Mouse (Mus musculus): ENCODE results near the gene Glud1. TPM values are rescaled to one million over a fixed set of nuclear protein-coding genes. Genes with fewer than 3 reads are reported as not detected.
A peak's percentile ranks its signal among the peaks of the same experiment; 100 is the strongest.

Glud1 gene
- polyA plus RNA-seq (2015; fragmentation: Nextera tagmentation; extraction: Ambion mirVana) = 66.4 and 68.7 TPM in 2 replicates

DNA sequence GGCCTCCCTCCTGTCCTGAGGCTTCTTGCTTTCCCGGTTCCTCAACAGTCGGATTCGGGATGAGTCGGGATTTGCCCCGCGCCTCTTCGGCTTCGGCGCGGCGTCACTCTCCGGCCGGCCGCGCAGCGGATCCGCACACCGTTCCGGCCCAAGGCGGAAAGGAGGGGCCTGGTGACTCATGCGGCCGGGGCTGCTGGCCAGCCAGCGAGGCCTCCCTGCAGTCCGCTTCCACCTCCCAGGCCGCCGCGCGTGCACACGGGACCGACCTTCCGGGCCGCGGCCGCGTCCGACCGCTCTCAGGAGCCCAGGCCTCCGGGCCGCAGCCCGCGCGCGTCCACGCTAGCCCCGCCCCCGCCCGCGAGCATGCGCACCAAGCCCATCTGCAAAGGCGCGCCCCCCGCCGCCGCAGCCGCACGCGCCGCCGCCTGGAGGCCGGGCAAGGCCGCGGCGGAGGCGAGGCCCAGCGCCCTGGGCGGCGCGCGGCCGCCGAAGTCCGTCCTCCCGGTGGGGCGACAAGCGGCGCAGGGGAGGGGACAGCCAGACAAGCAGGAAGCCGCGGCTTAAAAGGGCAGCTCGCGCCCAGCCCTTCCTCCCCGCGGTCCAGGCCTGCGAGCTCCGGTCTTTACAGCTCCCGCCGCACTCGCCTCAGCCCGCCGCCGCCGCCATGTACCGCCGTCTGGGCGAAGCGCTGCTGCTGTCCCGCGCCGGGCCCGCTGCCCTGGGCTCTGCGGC is at the start of gene Glud1, which contains the start of gene Shld2:
Gene Glud1 (plus strand): TSS at position 494 of the 732 bp plus-strand sequence.
Gene Shld2 (minus strand): TSS at position 260 of the 732 bp plus-strand sequence.
- Histone ChIP-seq H3K9ac (peak within 1 kb of the TSS; percentile 89), H3K9me3 (no peaks in the 10 kb centered on the region), H3K4me2 (peak within 1 kb of the TSS; percentile 70), H3K27ac (peak within 1 kb of the TSS; percentile 95), H3K36me3 (no peaks in the 10 kb centered on the region), H3K27me3 (no peaks in the 10 kb centered on the region), H3K4me3 (peak within 1 kb of the TSS; percentile 87), H3K4me1 (peaks cover 29% of the 10 kb centered on the region)
- under 1% methylated on average over 84 of the region's 100 CpGs for WGBS
- ATAC-seq (ENCODE audit: borderline replicate concordance, extremely low read depth, low FRiP score, low TSS enrichment) = peak; percentile 98

DNA sequence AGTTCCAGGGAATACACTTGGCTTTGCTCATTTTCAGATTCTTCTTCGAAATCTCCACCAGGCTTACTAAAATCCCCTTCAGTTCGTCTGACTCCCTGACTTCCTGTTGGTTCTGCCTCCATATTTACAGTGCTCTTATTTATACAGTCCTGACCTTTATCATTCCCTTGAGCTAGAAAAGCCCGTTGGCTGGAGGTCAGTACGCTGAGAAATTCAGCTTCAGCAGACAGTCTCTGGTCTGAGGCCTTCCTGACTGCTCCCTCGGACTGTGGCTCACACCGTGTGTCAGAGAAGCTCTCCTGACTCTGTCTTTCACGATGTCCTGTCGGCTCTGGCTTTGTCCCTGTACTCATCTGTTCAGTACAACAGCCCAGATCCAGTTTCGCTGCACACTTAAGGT is 42.5 kb upstream of the Glud1 start:
- Histone ChIP-seq H3K9ac (no peak overlapping the region), H3K4me3 (no peak overlapping the region), H3K4me1 (no peaks in the 10 kb centered on the region), H3K36me3 (no peaks in the 10 kb centered on the region), H3K4me2 (no peak overlapping the region), H3K27ac (no peak overlapping the region), H3K27me3 (no peaks in the 10 kb centered on the region), H3K9me3 (no peaks in the 10 kb centered on the region)
- ATAC-seq (ENCODE audit: borderline replicate concordance, extremely low read depth, low FRiP score, low TSS enrichment) = no peak
- WGBS = 44% methylated on average over 9 of the region's 9 CpGs

DNA sequence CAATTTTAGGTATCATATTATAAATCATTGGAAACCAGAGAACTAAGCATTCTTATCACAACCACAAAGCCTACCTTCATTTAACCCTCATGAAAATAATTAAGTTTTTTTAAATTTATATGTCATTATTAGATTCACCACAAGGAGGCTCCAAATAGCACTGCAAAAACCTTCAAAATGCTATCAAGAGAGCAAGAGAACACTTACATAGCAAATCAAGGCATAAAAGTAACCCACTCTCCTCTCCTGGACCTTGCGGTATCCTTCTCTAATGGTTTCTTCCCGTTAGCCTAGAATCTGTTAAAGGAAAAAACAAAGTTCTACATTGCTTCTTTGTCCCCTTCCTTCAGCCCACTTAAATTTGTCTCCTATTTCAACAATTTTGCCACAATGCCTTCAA is 37.2 kb upstream of the Glud1 start:
- Histone ChIP-seq H3K36me3 (no peaks in the 10 kb centered on the region), H3K27me3 (no peaks in the 10 kb centered on the region), H3K4me1 (no peaks in the 10 kb centered on the region), H3K4me3 (no peak overlapping the region), H3K9me3 (no peaks in the 10 kb centered on the region), H3K9ac (no peak overlapping the region), H3K27ac (no peak overlapping the region), H3K4me2 (no peak overlapping the region)
- ATAC-seq (ENCODE audit: borderline replicate concordance, extremely low read depth, low FRiP score, low TSS enrichment) = no peak
- WGBS = 37% methylated on average over 2 of the region's 2 CpGs

DNA sequence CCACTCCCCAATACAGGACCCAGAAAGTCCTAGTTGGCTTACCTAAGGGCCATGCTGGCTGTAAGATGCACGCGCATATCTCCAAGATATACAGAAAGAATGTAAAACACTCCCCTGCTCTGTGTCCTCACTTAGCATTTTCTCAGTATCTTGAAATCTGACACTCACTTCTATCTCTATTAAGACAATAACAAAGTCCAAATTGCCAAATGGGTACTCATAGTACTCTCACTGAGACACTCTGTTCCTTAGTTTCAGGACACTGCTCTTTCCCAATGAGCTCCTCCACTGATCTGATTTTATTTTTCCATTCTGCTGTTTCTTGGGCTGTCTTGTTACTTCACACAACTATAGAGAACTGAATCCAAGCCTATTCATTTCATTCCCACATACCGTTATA is 36.4 kb upstream of the Glud1 start:
- WGBS = 91% methylated on average over 3 of the region's 3 CpGs
- H3K36me3 ChIP-seq = no peaks in the 10 kb centered on the region
- H3K9me3 ChIP-seq = no peaks in the 10 kb centered on the region
- H3K27ac ChIP-seq = no peak overlapping the region
- H3K4me3 ChIP-seq = no peak overlapping the region
- H3K4me1 ChIP-seq = no peaks in the 10 kb centered on the region
- no peak overlapping the region for H3K9ac ChIP-seq
- no peak for ATAC-seq (ENCODE audit: borderline replicate concordance, extremely low read depth, low FRiP score, low TSS enrichment)
- no peak overlapping the region for H3K4me2 ChIP-seq
- no peaks in the 10 kb centered on the region for H3K27me3 ChIP-seq

DNA sequence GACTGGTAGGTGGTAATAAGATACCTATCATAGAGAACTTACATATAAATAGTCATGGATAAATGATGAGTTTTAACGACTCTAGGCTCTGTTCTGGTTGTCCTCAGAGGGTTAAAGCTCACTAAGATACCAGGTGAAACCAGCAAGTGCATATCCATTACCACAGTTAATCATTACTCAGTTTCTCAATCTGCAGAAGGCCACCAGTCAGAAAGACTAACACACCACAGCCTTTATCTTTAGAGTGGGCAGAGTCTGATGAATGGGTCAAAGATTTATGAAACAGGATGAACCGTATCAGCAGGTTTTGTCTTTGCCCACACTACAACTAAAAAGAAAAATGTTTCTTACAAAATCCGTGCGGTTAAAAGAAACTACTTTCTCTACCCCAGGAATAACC is 35.3 kb upstream of the Glud1 start:
- Histone ChIP-seq H3K4me1 (no peaks in the 10 kb centered on the region), H3K9ac (no peak overlapping the region), H3K4me2 (no peak overlapping the region), H3K4me3 (no peak overlapping the region), H3K9me3 (no peaks in the 10 kb centered on the region), H3K36me3 (no peaks in the 10 kb centered on the region), H3K27ac (no peak overlapping the region), H3K27me3 (no peaks in the 10 kb centered on the region)
- WGBS = 69% methylated on average over 4 of the region's 4 CpGs
- no peak for ATAC-seq (ENCODE audit: borderline replicate concordance, extremely low read depth, low FRiP score, low TSS enrichment)

DNA sequence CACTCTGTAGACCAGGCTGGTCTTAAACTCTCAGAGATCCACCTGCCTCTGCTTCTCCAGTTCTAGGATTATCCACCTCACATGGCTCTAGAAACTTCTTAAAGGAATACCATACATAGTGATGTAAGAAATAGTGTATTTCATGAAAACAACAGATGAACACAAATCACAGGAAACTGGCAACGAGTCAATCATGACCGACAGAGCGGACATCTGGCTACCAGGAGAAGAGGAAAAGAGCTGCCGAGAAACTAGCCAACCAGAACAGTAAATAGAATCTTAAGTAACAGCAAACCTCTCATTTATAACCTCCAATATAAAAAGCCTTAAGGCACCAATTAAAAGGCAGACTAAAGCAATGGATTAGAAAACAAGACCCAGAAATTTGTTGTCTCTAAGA is 30.8 kb upstream of the Glud1 start:
- no peak overlapping the region for H3K4me3 ChIP-seq
- no peaks in the 10 kb centered on the region for H3K27me3 ChIP-seq
- H3K4me2 ChIP-seq = no peak overlapping the region
- no peaks in the 10 kb centered on the region for H3K9me3 ChIP-seq
- no peaks in the 10 kb centered on the region for H3K4me1 ChIP-seq
- WGBS = 78% methylated on average over 4 of the region's 4 CpGs
- H3K9ac ChIP-seq = no peak overlapping the region
- no peaks in the 10 kb centered on the region for H3K36me3 ChIP-seq
- ATAC-seq (ENCODE audit: borderline replicate concordance, extremely low read depth, low FRiP score, low TSS enrichment) = no peak
- H3K27ac ChIP-seq = no peak overlapping the region

DNA sequence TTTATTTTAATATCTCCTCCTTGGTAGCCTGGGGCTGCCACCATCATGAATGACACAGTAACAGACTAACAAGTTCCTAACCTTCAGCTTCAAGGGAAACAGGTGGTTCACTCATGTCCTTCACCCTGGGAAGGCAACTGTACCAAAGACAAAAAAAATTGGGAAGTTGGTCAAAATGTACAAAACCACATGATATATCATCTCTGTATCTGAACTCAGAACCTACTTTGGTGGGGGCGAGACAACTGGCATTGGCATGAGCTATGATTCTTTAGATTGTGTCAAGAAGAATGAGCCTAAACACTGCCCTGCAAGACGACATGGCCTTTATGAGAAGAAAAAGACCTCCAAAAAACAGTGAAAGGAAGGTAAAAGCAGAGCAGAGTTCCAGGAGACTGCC is 29.7 kb upstream of the Glud1 start:
- Histone ChIP-seq H3K27me3 (no peaks in the 10 kb centered on the region), H3K4me2 (no peak overlapping the region), H3K9me3 (no peaks in the 10 kb centered on the region), H3K9ac (no peak overlapping the region), H3K4me3 (no peak overlapping the region), H3K4me1 (no peaks in the 10 kb centered on the region), H3K27ac (no peak overlapping the region), H3K36me3 (no peaks in the 10 kb centered on the region)
- 70% methylated on average over 2 of the region's 2 CpGs for WGBS
- no peak for ATAC-seq (ENCODE audit: borderline replicate concordance, extremely low read depth, low FRiP score, low TSS enrichment)

DNA sequence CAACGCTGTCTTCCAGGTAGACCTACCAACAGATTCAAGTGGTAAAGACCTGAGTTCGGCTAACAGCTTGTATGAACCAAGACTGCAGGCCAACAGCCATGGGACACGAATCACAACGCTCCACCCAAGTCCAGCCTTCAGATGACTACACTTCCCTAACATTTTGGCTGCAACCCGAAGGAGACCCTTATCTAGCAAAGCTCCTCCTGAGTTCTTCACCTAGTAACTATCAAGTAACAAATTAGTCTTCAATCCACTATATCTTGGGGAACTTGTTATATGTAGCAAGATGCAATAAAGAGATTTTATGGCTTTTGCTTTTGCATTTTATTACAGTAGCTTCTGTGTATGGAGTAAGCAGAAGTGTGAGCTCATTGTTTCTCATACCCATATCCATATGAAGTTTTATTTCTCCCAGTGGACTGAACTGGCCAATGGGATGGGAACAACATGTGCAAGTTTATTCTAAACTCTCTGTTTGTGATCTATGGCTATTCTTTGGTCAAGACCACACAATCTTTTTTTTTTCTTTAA is 28.7 kb upstream of the Glud1 start:
- Histone ChIP-seq H3K9ac (no peak overlapping the region), H3K36me3 (no peaks in the 10 kb centered on the region), H3K9me3 (no peaks in the 10 kb centered on the region), H3K4me1 (no peaks in the 10 kb centered on the region), H3K27me3 (no peaks in the 10 kb centered on the region), H3K27ac (no peak overlapping the region), H3K4me2 (no peak overlapping the region), H3K4me3 (no peak overlapping the region)
- 91% methylated on average over 5 of the region's 5 CpGs for WGBS
- no peak for ATAC-seq (ENCODE audit: borderline replicate concordance, extremely low read depth, low FRiP score, low TSS enrichment)

DNA sequence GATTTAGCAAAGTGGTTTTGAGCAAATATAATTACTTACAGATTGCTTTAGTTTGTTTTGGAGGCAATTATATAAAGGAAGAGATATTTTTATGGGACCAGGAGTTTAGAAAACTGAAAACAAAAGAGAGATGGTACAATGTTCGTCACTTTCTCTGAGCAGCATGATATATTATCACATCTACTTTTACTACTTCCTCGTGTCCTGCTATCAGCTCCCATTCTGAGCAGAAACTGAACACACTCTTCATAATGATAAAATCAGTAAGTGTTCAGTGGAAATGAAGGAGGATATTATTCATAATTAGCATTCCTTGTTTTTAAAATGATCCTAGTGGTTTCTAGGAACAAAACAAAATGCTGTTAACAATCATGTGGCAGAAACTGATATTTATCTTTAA is 22.1 kb upstream of the Glud1 start:
- H3K4me2 ChIP-seq = no peak overlapping the region
- WGBS = 67% methylated on average over 2 of the region's 2 CpGs
- H3K9ac ChIP-seq = no peak overlapping the region
- H3K4me3 ChIP-seq = no peak overlapping the region
- no peaks in the 10 kb centered on the region for H3K36me3 ChIP-seq
- no peak for ATAC-seq (ENCODE audit: borderline replicate concordance, extremely low read depth, low FRiP score, low TSS enrichment)
- no peaks in the 10 kb centered on the region for H3K9me3 ChIP-seq
- H3K27me3 ChIP-seq = no peaks in the 10 kb centered on the region
- no peak overlapping the region for H3K27ac ChIP-seq
- H3K4me1 ChIP-seq = no peaks in the 10 kb centered on the region

DNA sequence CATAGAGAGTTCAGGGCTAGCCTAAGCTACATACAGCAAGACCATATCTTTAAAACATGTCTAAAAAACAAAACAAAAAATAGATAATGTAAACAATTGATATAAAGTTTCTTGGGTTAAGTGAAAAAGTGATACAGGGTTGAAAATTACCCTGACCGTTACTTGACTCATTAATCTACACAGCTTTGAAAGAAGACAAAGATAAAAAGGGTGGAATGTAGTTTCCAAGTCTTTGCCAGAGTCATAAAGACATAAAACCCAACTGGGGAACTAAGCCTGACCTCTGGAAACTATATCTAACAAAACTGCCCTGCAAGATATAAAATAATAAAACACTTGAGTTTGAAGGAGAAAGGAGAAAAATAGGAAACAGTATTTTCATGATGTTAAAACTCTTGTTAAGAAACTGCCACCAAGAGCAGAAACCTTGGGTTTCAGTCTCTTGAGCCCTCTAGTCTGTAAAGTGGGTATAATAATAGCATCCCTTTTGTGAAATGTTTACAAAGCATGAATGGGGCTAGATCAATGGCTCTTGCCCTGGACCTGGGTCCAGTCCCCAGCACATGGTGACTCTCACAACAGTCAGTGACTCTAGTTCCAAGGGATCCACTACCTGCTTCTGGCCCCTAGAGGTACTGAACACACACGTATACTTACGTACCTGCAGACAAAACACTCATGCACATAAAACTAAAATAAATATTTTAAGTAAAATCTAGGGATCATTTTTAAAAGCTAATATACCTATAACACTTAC is 21.1 kb upstream of the Glud1 start:
- Histone ChIP-seq H3K9ac (no peak overlapping the region), H3K4me3 (no peak overlapping the region), H3K4me1 (no peaks in the 10 kb centered on the region), H3K27me3 (no peaks in the 10 kb centered on the region), H3K27ac (no peak overlapping the region), H3K36me3 (no peaks in the 10 kb centered on the region), H3K9me3 (no peaks in the 10 kb centered on the region), H3K4me2 (no peak overlapping the region)
- WGBS = 74% methylated on average over 3 of the region's 3 CpGs
- ATAC-seq (ENCODE audit: borderline replicate concordance, extremely low read depth, low FRiP score, low TSS enrichment) = no peak

DNA sequence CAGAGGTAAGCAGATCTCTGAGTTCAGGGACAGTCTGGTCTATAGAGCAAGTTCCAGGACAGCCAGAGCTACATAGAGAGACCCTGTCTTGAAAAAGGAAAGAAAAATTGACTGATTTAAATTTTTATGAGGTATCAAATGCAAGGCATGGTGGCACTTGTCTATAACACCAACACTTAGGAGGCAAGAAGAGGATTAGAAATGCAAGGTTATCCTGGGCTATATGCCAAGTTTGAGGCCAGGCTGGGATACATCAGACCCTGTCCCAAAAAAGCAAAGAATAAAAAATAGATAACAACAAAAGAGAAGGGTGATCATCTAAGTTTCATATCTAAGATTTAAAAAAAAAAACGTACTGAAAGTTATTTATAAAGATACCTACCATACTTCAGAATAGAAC is 20.3 kb upstream of the Glud1 start:
- Histone ChIP-seq H3K4me2 (no peak overlapping the region), H3K27me3 (no peaks in the 10 kb centered on the region), H3K36me3 (no peaks in the 10 kb centered on the region), H3K27ac (no peak overlapping the region), H3K4me3 (no peak overlapping the region), H3K4me1 (no peaks in the 10 kb centered on the region), H3K9ac (no peak overlapping the region), H3K9me3 (no peaks in the 10 kb centered on the region)
- 18% methylated on average over 1 of the region's 1 CpGs for WGBS
- no peak; the same call in 1 of the 2 replicates for ATAC-seq (ENCODE audit: borderline replicate concordance, extremely low read depth, low FRiP score, low TSS enrichment)

DNA sequence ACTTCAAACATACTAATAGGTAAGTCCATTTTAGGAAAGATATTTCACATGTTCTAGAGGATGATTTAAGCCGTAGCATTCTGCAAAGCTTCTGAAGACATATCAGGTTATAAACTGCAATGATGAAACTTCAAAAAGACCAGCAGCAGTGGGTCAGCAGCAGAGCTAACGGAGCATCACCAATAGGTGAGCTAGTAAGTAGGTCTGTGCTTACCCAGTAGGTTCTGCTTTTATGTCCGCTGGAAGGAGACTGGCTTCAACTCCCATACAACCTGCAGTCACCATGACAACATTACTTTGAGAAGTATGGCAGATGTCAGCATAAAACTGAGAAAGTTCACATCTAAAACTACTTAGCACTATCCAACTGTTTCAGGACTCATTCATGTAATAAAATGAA is 16.9 kb upstream of the Glud1 start:
- Histone ChIP-seq H3K4me1 (peaks cover 6% of the 10 kb centered on the region), H3K36me3 (no peaks in the 10 kb centered on the region), H3K4me3 (no peak overlapping the region), H3K27me3 (no peaks in the 10 kb centered on the region), H3K9me3 (no peaks in the 10 kb centered on the region), H3K27ac (no peak overlapping the region), H3K4me2 (no peak overlapping the region), H3K9ac (no peak overlapping the region)
- 85% methylated on average over 3 of the region's 3 CpGs for WGBS
- no peak for ATAC-seq (ENCODE audit: borderline replicate concordance, extremely low read depth, low FRiP score, low TSS enrichment)
